Mouse (Mus musculus) intestine, postnatal 0 days (tissue): ENCODE results near the gene Fgfr2. TPM values are rescaled to one million over a fixed set of nuclear protein-coding genes. Genes with fewer than 3 reads are reported as not detected.

Experiments used
- ATAC-seq: fragments of 200-750 bp; cut with Nextera tagmentation; 2 replicates; pipeline ENCODE4 v1.8.0; 2017; ENCODE audit warnings: mild to moderate bottlenecking, moderate TSS enrichment, moderate library complexity
- H3K27ac ChIP-seq: fragments of 300-500 bp; sonication (generic); 2 replicates; pipeline ENCODE4 v1.5.1; 2014; ENCODE audit warnings: mild to moderate bottlenecking, low read depth, low read length, moderate library complexity
- H3K27me3 ChIP-seq: fragments of 300-500 bp; sonication (generic); replicated peaks from 2 replicates; pipeline ENCODE4 v1.6.1; 2014; ENCODE audit warnings: low read length, mixed read lengths; ENCODE audit not compliant: control insufficient read depth, insufficient read depth
- H3K36me3 ChIP-seq: fragments of 300-500 bp; sonication (generic); 2 replicates; pipeline ENCODE4 v1.6.1; 2014; ENCODE audit warnings: mild to moderate bottlenecking, moderate library complexity; ENCODE audit not compliant: control insufficient read depth, insufficient read depth
- H3K4me1 ChIP-seq: fragments of 300-500 bp; sonication (generic); replicated peaks from 2 replicates; pipeline ENCODE4 v1.6.1; 2014; ENCODE audit warnings: antibody characterized with exemption, low read length, mixed read lengths; ENCODE audit not compliant: control insufficient read depth, insufficient read depth
- H3K4me2 ChIP-seq: fragments of 300-500 bp; sonication (generic); replicated peaks from 2 replicates; pipeline ENCODE4 v1.6.1; 2014; ENCODE audit warnings: low read depth, mild to moderate bottlenecking, moderate library complexity
- H3K4me3 ChIP-seq: fragments of 300-500 bp; sonication (generic); 2 replicates; pipeline ENCODE4 v1.5.1; 2014; ENCODE audit warnings: low read depth, low read length
- H3K9ac ChIP-seq: fragments of 300-500 bp; sonication (generic); 2 replicates; pipeline ENCODE4 v1.6.1; 2014; ENCODE audit warnings: mild to moderate bottlenecking, low read depth, low read length
- H3K9me3 ChIP-seq: fragments of 300-500 bp; sonication (generic); 2 replicates; pipeline ENCODE4 v1.6.1; 2016; ENCODE audit warnings: mixed run types; ENCODE audit not compliant: control insufficient read depth
- CTCF ChIP-seq: sonication (generic); IDR thresholded peaks from 2 replicates; pipeline ENCODE4 v1.5.1; 2016; ENCODE audit warnings: low read depth, mild to moderate bottlenecking, control low read depth, antibody characterized with exemption, moderate library complexity
- WGBS: fragments of 180-500 bp; shearing (Covaris S2); extraction: QIAGEN DNeasy Blood & Tissue Kit; methylation state at CpG from one replicate; pipeline ENCODE4 v1.1.7; 2014; 5-methylcytosine and 5-hydroxymethylcytosine counted together
- polyA plus RNA-seq: library from polyadenylated mRNA; unstranded; fragments of >200 nt; fragmentation: Nextera tagmentation; extraction: Ambion mirVana; gene quantifications from 2 replicates; pipeline ENCODE4 v1.2.1, GENCODE M21; 2015

Fgfr2 gene
- polyA plus RNA-seq, 1 experiment from 2014 or later: 29.5 TPM

DNA sequence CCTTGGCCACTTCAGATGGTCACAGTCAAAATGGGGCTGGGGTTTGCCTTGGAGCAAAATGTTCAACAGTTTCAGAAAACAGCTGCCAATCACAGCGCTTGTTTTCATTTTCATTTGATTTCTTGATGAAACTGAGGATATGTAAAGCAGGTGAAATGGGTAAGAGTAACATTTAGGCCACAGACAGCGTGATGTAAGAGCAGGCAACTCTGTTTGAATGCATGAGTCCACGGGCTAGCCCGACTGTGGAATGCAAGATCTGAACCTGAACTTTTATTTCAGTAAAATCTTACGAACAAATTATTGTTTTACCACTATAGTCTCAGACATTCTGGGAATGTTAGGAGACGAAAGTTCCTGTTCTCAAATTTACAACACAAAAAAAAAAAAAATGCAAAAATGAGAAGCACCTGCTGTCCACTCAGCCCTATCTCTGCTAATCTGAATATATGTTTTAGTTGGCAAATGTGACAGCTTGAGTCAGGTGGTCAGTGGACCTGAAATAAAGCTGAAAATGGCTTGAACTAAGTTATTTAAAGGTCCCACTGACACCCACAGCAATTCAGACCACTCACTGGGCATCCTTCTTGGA lies 362.5 kb downstream of the Fgfr2 start:
- Histone ChIP-seq H3K9me3 (no peaks in the 10 kb centered on the region), H3K4me3 (no peak overlapping the region), H3K27me3 (no peaks in the 10 kb centered on the region), H3K36me3 (peaks cover 41% of the 10 kb centered on the region), H3K9ac (no peak overlapping the region), H3K4me1 (peaks cover 39% of the 10 kb centered on the region), H3K27ac (peak overlapping the region; percentile 61; the same call in 1 of the 2 replicates), H3K4me2 (no peak overlapping the region)
- WGBS: 94% methylated on average over 6 of the region's 6 CpGs
- TF ChIP-seq CTCF: no peak
- ATAC-seq: no peak

DNA sequence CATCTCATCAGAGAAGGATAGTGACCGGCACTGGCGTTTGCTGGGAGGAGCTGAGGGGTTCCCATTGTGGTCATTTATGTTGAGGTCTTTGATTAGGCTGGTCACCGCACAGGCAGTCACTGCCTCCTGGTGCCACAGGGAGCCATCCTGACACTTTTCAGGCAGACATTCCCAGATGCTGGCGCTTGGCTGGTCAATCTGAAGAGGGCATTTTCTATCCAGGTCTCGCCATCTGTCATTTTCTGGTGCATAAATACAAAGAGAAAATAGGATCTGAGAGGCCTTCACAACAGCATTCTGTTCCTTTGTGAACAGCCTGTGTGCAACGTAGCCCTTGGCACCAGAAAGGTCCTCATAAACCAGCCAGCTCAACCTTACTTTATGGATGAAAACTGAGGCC lies 363.2 kb downstream of the Fgfr2 start:
- no peak for ATAC-seq
- Histone ChIP-seq H3K27me3 (no peaks in the 10 kb centered on the region), H3K4me3 (no peak overlapping the region), H3K36me3 (peaks cover 43% of the 10 kb centered on the region), H3K4me2 (no peak overlapping the region), H3K4me1 (peaks cover 35% of the 10 kb centered on the region), H3K9ac (no peak overlapping the region), H3K27ac (no peak overlapping the region), H3K9me3 (no peaks in the 10 kb centered on the region)
- no peak for TF ChIP-seq CTCF
- WGBS: 96% methylated on average over 6 of the region's 6 CpGs

DNA sequence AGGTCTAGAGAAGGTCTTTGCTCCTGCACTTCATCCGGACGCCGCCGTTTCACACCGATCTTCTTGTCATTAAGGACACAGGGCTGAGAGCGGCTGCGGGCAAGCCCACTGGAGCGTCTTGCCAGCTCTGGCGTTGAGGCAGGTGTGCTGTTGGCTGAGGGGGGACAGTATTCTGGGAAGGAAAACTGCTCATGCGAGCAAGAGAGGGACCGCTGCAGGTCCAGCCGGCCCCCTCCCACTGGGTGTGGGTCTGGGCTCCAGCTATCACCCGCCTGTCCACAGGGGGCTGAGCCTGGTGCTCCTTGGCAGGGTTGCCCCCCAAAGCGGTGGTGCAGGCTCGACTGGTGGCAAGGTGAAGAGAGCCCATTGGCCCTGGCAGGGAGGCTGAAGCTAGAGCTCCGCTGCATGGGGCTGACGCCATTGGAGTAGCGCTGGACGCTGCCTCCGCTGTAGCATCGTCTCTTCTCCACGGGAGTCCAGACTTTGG lies 363.7 kb downstream of the Fgfr2 start:
- H3K27me3 ChIP-seq: no peaks in the 10 kb centered on the region
- no peak for TF ChIP-seq CTCF
- 93% methylated on average over 22 of the region's 22 CpGs for WGBS
- H3K27ac ChIP-seq: no peak overlapping the region
- no peaks in the 10 kb centered on the region for H3K9me3 ChIP-seq
- H3K36me3 ChIP-seq: peaks cover 44% of the 10 kb centered on the region
- H3K9ac ChIP-seq: no peak overlapping the region
- peaks cover 39% of the 10 kb centered on the region for H3K4me1 ChIP-seq
- ATAC-seq: no peak
- H3K4me2 ChIP-seq: no peak overlapping the region
- no peak overlapping the region for H3K4me3 ChIP-seq

DNA sequence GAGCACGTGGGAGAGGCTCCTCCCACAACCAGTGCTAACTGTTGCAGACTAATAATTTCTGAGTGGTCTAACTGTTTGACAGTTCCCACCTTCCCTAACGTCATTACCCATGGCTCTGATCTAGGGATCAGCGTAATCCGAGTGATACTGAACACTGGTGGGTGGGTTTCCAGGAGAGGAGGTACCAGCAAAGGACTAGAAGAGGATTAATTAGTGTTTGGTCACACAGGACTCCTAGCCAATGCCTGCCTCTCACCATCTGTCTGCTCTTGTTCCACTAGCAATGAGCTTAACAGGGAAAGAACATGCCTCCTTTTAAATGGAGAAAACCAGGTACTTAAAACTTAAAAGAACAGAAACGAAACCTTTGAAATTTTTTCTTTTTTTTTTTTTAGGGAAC lies 364.3 kb downstream of the Fgfr2 start:
- H3K36me3 ChIP-seq: peaks cover 39% of the 10 kb centered on the region
- H3K4me3 ChIP-seq: no peak overlapping the region
- no peak for TF ChIP-seq CTCF
- WGBS: 67% methylated on average over 5 of the region's 5 CpGs
- ATAC-seq: no peak
- H3K27me3 ChIP-seq: no peaks in the 10 kb centered on the region
- H3K4me2 ChIP-seq: no peak overlapping the region
- H3K9ac ChIP-seq: no peak overlapping the region
- H3K9me3 ChIP-seq: no peaks in the 10 kb centered on the region
- peak overlapping the region; percentile 46; the same call in 1 of the 2 replicates for H3K27ac ChIP-seq
- H3K4me1 ChIP-seq: peaks cover 37% of the 10 kb centered on the region

DNA sequence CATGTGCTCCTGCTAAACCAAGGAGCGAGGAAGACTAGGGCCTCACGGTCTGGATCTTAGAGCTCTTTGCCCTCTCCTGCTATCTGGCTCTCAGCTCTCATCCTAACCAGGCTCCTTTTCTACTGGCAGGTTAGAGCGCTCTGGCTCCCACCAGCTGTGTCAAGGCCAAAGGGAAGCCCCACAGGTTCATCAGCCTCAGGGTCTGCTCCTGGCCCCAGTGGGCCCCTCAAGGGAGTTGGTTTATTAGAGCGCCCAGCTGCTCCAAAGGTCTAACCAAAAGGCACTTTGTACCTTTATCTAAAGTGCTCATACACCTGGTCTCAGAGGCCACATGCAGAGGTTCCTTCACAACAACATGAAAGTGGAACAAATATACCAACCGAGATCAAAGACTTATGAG lies 366.8 kb downstream of the Fgfr2 start:
- WGBS: 50% methylated on average over 5 of the region's 5 CpGs

DNA sequence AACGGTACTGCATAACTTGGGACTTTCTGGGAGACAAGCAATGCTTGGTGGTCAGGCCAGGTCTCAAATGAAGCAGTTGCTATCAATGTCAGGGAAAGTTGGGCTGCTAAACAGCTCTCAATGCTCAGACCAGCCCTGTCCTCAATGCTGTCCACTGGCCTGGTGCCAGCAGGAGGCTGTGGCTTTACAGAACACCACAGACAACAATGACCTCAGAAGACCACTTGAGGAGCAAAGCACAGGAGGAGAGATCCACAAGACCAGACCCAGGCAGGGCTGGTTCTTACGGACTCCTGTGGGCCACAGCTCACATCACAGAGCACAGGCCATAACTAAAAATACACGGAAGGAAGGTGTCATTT lies 368.8 kb downstream of the Fgfr2 start:
- H3K27me3 ChIP-seq: no peaks in the 10 kb centered on the region
- 52% methylated on average over 3 of the region's 3 CpGs for WGBS
- no peak overlapping the region for H3K4me3 ChIP-seq
- H3K9me3 ChIP-seq: no peaks in the 10 kb centered on the region
- H3K4me2 ChIP-seq: no peak overlapping the region
- H3K27ac ChIP-seq: peak overlapping the region; percentile 92
- TF ChIP-seq CTCF: no peak
- no peak overlapping the region for H3K9ac ChIP-seq
- no peak for ATAC-seq
- H3K36me3 ChIP-seq: peaks cover 50% of the 10 kb centered on the region
- peaks cover 22% of the 10 kb centered on the region for H3K4me1 ChIP-seq

More for the DNA sequence above, 366.8 kb downstream of the Fgfr2 start:
- Histone ChIP-seq H3K4me1 (peaks cover 22% of the 10 kb centered on the region), H3K27ac (peak overlapping the region; percentile 92), H3K4me2 (no peak overlapping the region), H3K4me3 (no peak overlapping the region), H3K9ac (peak overlapping the region; percentile 18; the same call in 1 of the 2 replicates), H3K27me3 (no peaks in the 10 kb centered on the region), H3K9me3 (no peaks in the 10 kb centered on the region), H3K36me3 (peaks cover 48% of the 10 kb centered on the region)
- peak; percentile 96 for ATAC-seq
- no peak for TF ChIP-seq CTCF
